Mouse (Mus musculus): ENCODE measurements at regions not wholly inside any gene's neighbourhood (a gene's known extent, or its start where the extent isn't known, plus 50 kb on each side); places are given as distances from the start of the nearest gene placed in this dataset.
"Not testable (repeated sequence)": the region's sequence is repeated elsewhere in the genome, so short reads cannot be mapped to it uniquely, and the experiment has no call there.

- DNase-seq (ENCODE audit: low spot score), result no peak
Observed at GRCm38 (mm10) chr6:22716864-22717557, 158.3 kb upstream of the Ptprz1 start.

- no peak for DNase-seq (ENCODE audit: low spot score)
Observed at GRCm38 (mm10) chr6:22716144-22716856, 159.0 kb upstream of the Ptprz1 start.

GRCm38 (mm10) chr6:22698187-22698586 is 177.1 kb upstream of the Ptprz1 start:
- DNase-seq (ENCODE audit: low spot score), result no peak

GRCm38 (mm10) chr6:22688678-22689126 is 186.6 kb upstream of the Ptprz1 start:
- no peak for DNase-seq (ENCODE audit: low spot score)

- no peak for DNase-seq (ENCODE audit: low spot score)
Observed at GRCm38 (mm10) chr6:22674586-22674929, 200.7 kb upstream of the Ptprz1 start.

- no peak for DNase-seq (ENCODE audit: low spot score)
Observed at GRCm38 (mm10) chr6:22673919-22674585, 201.2 kb upstream of the Ptprz1 start.

GRCm38 (mm10) chr6:22671524-22671923 is 203.8 kb upstream of the Ptprz1 start:
- no peak for DNase-seq (ENCODE audit: low spot score)

GRCm38 (mm10) chr6:22668190-22668975 is 206.9 kb upstream of the Ptprz1 start:
- DNase-seq (ENCODE audit: low spot score), result no peak

- not testable (repeated sequence) for DNase-seq (ENCODE audit: low spot score)
Observed at GRCm38 (mm10) chr6:22657401-22657800, 217.9 kb upstream of the Ptprz1 start.

GRCm38 (mm10) chr6:22640100-22640499 is 235.2 kb upstream of the Ptprz1 start:
- no peak for DNase-seq (ENCODE audit: low spot score)

GRCm38 (mm10) chr6:22635141-22635540 is 240.2 kb upstream of the Ptprz1 start:
- DNase-seq (ENCODE audit: low spot score), result no peak

- DNase-seq (ENCODE audit: low spot score), result no peak
Observed at GRCm38 (mm10) chr6:22634740-22635139, 240.6 kb upstream of the Ptprz1 start.

- no peak for DNase-seq (ENCODE audit: low spot score)
Observed at GRCm38 (mm10) chr6:22591592-22591991, 235.5 kb upstream of the Fam3c start.

GRCm38 (mm10) chr6:22584851-22585250 is 228.8 kb upstream of the Fam3c start:
- DNase-seq (ENCODE audit: low spot score), result no peak

GRCm38 (mm10) chr6:22572925-22573324 is 216.9 kb upstream of the Fam3c start:
- DNase-seq (ENCODE audit: low spot score), result no peak

GRCm38 (mm10) chr6:22567891-22568290 is 211.8 kb upstream of the Fam3c start:
- no peak for DNase-seq (ENCODE audit: low spot score)

- no peak for DNase-seq (ENCODE audit: low spot score)
Observed at GRCm38 (mm10) chr6:22548296-22549245, 192.5 kb upstream of the Fam3c start.

- no peak for DNase-seq (ENCODE audit: low spot score)
Observed at GRCm38 (mm10) chr6:22541603-22542002, 185.6 kb upstream of the Fam3c start.

- no peak for DNase-seq (ENCODE audit: low spot score)
Observed at GRCm38 (mm10) chr6:22538254-22538653, 182.2 kb upstream of the Fam3c start.

- DNase-seq (ENCODE audit: low spot score), result no peak
Observed at GRCm38 (mm10) chr6:22524384-22524783, 168.3 kb upstream of the Fam3c start.
